Mouse (Mus musculus) kidney, adult 2 months (tissue): ENCODE data around the gene Arhgap45. TPM values are rescaled to one million over a fixed set of nuclear protein-coding genes. Genes with fewer than 3 reads are reported as not detected.

ENCODE experiments used
- DNase-seq: peaks from one replicate; pipeline ENCODE4 v3.0.0; 2021
- H3K27ac ChIP-seq: fragments of 200-500 bp; 2 replicates; pipeline ENCODE4 v1.5.1; 2012; ENCODE audit warnings: low read depth, low read length, control low read depth, inconsistent platforms; ENCODE audit not compliant: insufficient read depth
- H3K27me3 ChIP-seq: fragments of 200-500 bp; replicated peaks from 2 replicates; pipeline ENCODE4 v1.6.1; 2012; ENCODE audit warnings: mild to moderate bottlenecking, moderate library complexity, low read length, inconsistent platforms; ENCODE audit not compliant: control insufficient read depth, insufficient read depth
- H3K36me3 ChIP-seq: fragments of 200-500 bp; 2 replicates; pipeline ENCODE4 v1.6.1; 2012; ENCODE audit warnings: mild to moderate bottlenecking, moderate library complexity, low read length, inconsistent platforms; ENCODE audit not compliant: control insufficient read depth, insufficient read depth
- H3K4me1 ChIP-seq: fragments of 200-500 bp; 2 replicates; pipeline ENCODE4 v1.6.1; 2011; ENCODE audit warnings: low read length; ENCODE audit not compliant: control insufficient read depth, insufficient read depth
- H3K4me3 ChIP-seq: fragments of 200-500 bp; 2 replicates; pipeline ENCODE4 v1.5.1; 2011; ENCODE audit warnings: mild to moderate bottlenecking, low read depth, low read length, control low read depth; ENCODE audit not compliant: insufficient read depth
- CTCF ChIP-seq: fragments of 200-500 bp; conservative IDR thresholded peaks from 2 replicates; pipeline ENCODE4 v1.5.1; 2011; ENCODE audit warnings: low read depth, mild to moderate bottlenecking, control low read depth, low read length, moderate library complexity, mixed read lengths; ENCODE audit not compliant: insufficient read depth, insufficient read length
- POLR2A ChIP-seq: fragments of 200-500 bp; IDR thresholded peaks from one replicate; pipeline ENCODE4 v1.6.1; 2011; ENCODE audit warnings: low read depth, low read length, control low read depth
- WGBS: fragments of 180-500 bp; shearing (Covaris S2); methylation state at CpG from one replicate; pipeline ENCODE4 v1.1.7; 2018; 5-methylcytosine and 5-hydroxymethylcytosine counted together
- polyA plus RNA-seq: library from polyadenylated mRNA; depleted of rRNA; stranded (reverse); fragments of >200 nt; gene quantifications from 2 replicates; pipeline ENCODE4 v1.2.3, GENCODE M21; 2012

The Arhgap45 gene
- polyA plus RNA-seq, 1 experiment = 25.5 TPM

GRCm38 (mm10) chr10:80057683-80058326 is 41.4 kb downstream of the Arhgap45 start:
- peaks cover 11% of the 10 kb centered on the region; the same call in 1 of the 2 replicates for H3K4me1 ChIP-seq
- WGBS = 75% methylated on average over 30 of the region's 30 CpGs
- peak; percentile 53 for DNase-seq
- H3K27ac ChIP-seq = no peak overlapping the region
- H3K4me3 ChIP-seq = no peak overlapping the region
- no peak for TF ChIP-seq POLR2A
- TF ChIP-seq CTCF = no peak
- H3K27me3 ChIP-seq = no peaks in the 10 kb centered on the region
- H3K36me3 ChIP-seq = peaks cover 4% of the 10 kb centered on the region

GRCm38 (mm10) chr10:80063104-80063503 is 46.7 kb downstream of the Arhgap45 start:
- Histone ChIP-seq H3K36me3 (no peaks in the 10 kb centered on the region), H3K27me3 (no peaks in the 10 kb centered on the region), H3K4me1 (no peaks in the 10 kb centered on the region), H3K4me3 (no peak overlapping the region), H3K27ac (no peak overlapping the region)
- DNase-seq = no peak
- no peak for TF ChIP-seq CTCF
- no peak for TF ChIP-seq POLR2A
- WGBS = 97% methylated on average over 5 of the region's 5 CpGs

GRCm38 (mm10) chr10:80063877-80064650 is 47.6 kb downstream of the Arhgap45 start:
- DNase-seq = no peak
- Histone ChIP-seq H3K4me3 (no peak overlapping the region), H3K4me1 (no peaks in the 10 kb centered on the region), H3K27ac (no peak overlapping the region), H3K36me3 (no peaks in the 10 kb centered on the region), H3K27me3 (no peaks in the 10 kb centered on the region)
- 0 out of 2 replicates have a peak, but pooled peaks have one; percentile 13 for TF ChIP-seq CTCF
- no peak for TF ChIP-seq POLR2A
- WGBS = 77% methylated on average over 23 of the region's 23 CpGs

- DNase-seq = peak; percentile 57
Observed at GRCm38 (mm10) chr10:80069251-80069650, 52.8 kb downstream of the Arhgap45 start.

GRCm38 (mm10) chr10:80069948-80070450 is 53.5 kb downstream of the Arhgap45 start:
- Histone ChIP-seq H3K4me1 (peaks cover 37% of the 10 kb centered on the region), H3K4me3 (no peak overlapping the region), H3K27me3 (no peaks in the 10 kb centered on the region), H3K27ac (no peak overlapping the region), H3K36me3 (no peaks in the 10 kb centered on the region)
- no peak for DNase-seq
- TF ChIP-seq CTCF (no peak), POLR2A (no peak)
- WGBS = 83% methylated on average over 4 of the region's 4 CpGs

More at GRCm38 (mm10) chr10:80069251-80069650, 52.8 kb downstream of the Arhgap45 start:
- Histone ChIP-seq H3K27ac (no peak overlapping the region), H3K4me1 (peaks cover 34% of the 10 kb centered on the region), H3K27me3 (no peaks in the 10 kb centered on the region), H3K36me3 (no peaks in the 10 kb centered on the region), H3K4me3 (no peak overlapping the region)
- TF ChIP-seq CTCF (no peak), POLR2A (no peak)
- WGBS = 77% methylated on average over 7 of the region's 7 CpGs

GRCm38 (mm10) chr10:80070837-80071515 is 54.5 kb downstream of the Arhgap45 start:
- peak; percentile 96 for DNase-seq
- H3K36me3 ChIP-seq = no peaks in the 10 kb centered on the region
- WGBS = 38% methylated on average over 9 of the region's 9 CpGs

GRCm38 (mm10) chr10:80071516-80071900 is 55.1 kb downstream of the Arhgap45 start:
- Histone ChIP-seq H3K4me1 (peaks cover 37% of the 10 kb centered on the region), H3K36me3 (no peaks in the 10 kb centered on the region), H3K27ac (peak overlapping the region; percentile 84), H3K4me3 (no peak overlapping the region), H3K27me3 (no peaks in the 10 kb centered on the region)
- TF ChIP-seq POLR2A = no peak
- no peak for TF ChIP-seq CTCF
- WGBS = 15% methylated on average over 3 of the region's 3 CpGs
- DNase-seq = peak; percentile 75

More at GRCm38 (mm10) chr10:80070837-80071515, 54.5 kb downstream of the Arhgap45 start:
- Histone ChIP-seq H3K4me1 (peaks cover 37% of the 10 kb centered on the region), H3K27ac (peak overlapping the region; percentile 84), H3K27me3 (no peaks in the 10 kb centered on the region), H3K4me3 (no peak overlapping the region)
- TF ChIP-seq POLR2A = no peak
- TF ChIP-seq CTCF = no peak
